Mouse (Mus musculus): ENCODE measurements at regions not wholly inside any gene's neighbourhood (a gene's known extent, or its start where the extent isn't known, plus 50 kb on each side); places are given as distances from the start of the nearest gene placed in this dataset.

DNA sequence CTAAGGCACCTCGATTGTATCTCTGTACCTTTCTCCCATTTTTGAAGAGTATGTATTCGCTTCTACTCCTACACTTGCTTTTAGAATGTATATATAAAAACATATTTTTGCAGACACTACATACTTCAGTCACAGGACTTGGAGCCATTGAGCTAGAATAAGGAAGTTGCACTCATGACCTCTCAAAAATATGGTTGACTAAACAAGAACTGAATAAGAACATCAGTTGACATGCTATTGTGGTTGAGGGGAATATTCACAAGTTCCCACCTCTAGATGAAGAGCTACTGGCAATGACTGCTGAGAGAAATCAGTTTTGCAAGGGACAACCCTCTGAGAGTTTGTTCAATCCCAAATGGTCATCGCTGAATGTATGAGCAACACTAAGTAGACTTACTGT lies 1198.0 kb upstream of the Zeb2 start:
- TF ChIP-seq POLR2A (IDR thresholded peaks at IDR 0.05; ENCODE audit: borderline replicate concordance, extremely low read depth, low read depth, low read length) = no peak
- TF ChIP-seq CTCF (IDR thresholded peaks at IDR 0.05; ENCODE audit: insufficient read depth, low read length) = no peak

All from lung, adult 2 months (tissue).